Mouse (Mus musculus): ENCODE measurements around the gene Rpa3.

- TF ChIP-seq CTCF (IDR thresholded peaks at IDR 0.05; ENCODE audit: insufficient read depth, low read depth, low read length), result no peak
- TF ChIP-seq POLR2A (IDR thresholded peaks at IDR 0.05; ENCODE audit: insufficient read depth, low read depth, low read length), result no peak
Measured at GRCm38 (mm10) chr6:8258316-8258715, 657 bp downstream of the Rpa3 start.

Measured in olfactory bulb, adult 2 months (tissue).